Mouse (Mus musculus) adrenal gland, postnatal 10 days (tissue): Measurements from ENCODE around the gene Olfr981. TPM values are rescaled to one million over a fixed set of nuclear protein-coding genes. Genes with fewer than 3 reads are reported as not detected.
"Not testable (repeated sequence)": the region's sequence is repeated elsewhere in the genome, so short reads cannot be mapped to it uniquely, and the experiment has no call there.

ENCODE experiments used
- DNase-seq: peaks from one replicate; pipeline ENCODE4 v3.0.0; 2021; ENCODE audit warnings: mixed read lengths
- long read RNA-seq, 2 experiments: library from polyadenylated mRNA; stranded (forward); transcript quantifications; one replicate each; pipeline ENCODE4 v2.0.0; 2021
- total RNA-seq, 2 experiments: library from RNA; stranded (reverse); gene quantifications; 2 replicates each; pipeline ENCODE4 v1.2.3; 2021

The Olfr981 gene
- not detected for total RNA-seq
- long read RNA-seq, experiment 1 = 0 reads
- long read RNA-seq, experiment 2 = 0 reads

DNA sequence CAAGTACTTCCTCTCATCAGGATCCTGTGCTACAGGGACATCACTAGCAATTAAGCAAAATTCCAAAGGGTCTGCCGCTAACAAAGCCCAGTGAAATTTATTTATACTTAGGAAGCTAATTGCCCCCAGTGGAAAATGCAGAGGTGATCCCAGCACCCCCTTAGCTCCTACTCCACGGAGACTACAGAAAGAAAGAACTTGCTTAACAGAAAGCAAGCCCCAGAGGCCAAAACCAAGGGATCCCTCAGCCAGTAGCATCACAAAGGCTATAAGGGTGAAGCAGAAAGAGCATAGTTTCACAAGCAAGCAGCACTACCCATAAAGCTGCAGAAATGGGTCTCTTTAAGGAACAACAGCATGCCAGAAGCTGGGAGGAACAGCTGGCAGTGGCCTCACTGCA is at the start of gene Olfr981:
Gene Olfr981 (plus strand): TSS at position 301 of the 400 bp plus-strand sequence.
- DNase-seq = no peak

DNA sequence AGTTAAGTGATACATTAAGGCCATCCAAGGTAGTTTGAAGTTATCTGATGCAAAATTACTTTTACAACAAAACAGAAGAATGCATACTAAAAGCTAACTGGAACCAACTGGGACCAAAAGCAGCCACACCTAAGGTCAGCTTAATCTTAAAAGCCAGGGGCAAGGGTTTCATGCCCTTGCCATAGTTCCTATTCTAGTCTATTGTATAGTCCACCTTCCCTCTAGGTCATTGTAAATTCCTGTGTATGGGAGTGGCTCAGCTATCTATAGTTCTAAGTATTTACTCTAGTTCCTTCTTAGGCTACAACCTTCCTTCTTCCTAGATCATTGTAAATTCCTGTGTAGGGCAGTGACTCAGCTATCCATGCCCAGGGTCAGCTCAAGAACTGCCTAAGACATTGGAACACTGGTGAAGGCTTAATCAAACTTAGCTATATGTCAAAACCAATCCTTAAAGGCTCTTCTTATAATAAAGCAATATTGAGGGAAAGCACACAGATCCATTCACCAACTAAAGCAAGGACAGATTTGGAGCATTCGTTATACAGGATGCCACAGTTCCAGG is 44.6 kb upstream of the Olfr981 start:
- DNase-seq = not testable (repeated sequence)

DNA sequence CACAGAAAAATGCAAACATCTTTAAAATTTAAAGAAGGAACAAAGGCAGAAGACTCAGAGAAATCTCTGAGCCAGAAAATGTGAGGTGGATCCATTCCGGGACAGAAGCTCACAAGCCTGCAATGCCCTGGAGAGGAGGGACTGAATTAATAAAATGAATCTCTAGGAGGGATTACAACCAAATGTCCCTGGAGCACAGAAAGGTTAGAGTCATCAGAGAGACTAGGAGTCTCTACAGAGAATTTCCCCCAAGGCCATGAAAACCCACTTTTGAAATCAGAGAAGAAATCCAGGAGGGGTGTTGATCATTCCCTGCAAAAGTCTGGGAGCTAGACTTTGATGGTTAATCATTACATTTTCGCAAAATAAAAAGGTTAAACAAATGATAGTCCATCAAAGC is 29.5 kb upstream of the Olfr981 start, which contains the start of gene Olfr978:
Gene Olfr978 (plus strand): TSS at position 301 of the 400 bp plus-strand sequence.
- no peak for DNase-seq

DNA sequence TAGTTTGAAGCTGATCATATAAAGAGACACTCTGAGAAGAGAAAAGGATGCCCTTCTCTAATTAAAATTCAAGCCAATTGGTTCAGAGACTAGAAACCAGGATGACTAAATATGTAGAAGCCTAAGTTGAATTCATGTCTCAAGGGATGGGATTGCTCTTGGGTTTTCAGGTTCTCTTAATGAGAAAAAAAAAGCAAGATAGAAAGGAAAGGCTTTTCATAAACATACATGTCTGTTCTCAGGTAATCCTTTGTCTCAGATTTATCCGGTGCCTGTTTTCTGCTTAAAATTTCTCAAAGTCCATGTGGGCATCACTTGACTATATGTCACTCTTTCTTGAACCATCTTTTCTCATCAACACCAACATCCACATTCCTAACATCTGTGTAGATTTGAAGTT is 17.9 kb upstream of the Olfr981 start, which contains the start of gene Olfr979:
Gene Olfr979 (minus strand): TSS at position 101 of the 400 bp plus-strand sequence.
- no peak for DNase-seq

DNA sequence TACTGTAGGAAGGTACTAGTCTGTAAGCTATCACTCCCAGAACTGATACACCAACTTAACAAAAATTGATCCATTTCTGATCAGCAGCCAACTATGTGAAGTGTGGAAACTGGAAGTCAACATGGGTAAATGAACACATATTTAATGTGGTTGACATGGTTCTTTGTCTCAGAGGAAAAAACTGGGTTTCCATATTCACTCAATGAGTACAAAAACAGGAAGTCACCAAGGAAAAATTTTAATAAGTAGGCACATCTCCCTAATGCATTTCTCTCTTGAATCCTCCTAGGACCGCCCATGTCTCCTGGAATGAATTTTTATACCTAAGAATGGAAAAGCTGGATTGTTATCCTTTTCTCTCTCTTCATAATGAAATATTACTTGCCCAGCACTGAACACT is 11.8 kb upstream of the Olfr981 start, which contains the start of gene Olfr980:
Gene Olfr980 (minus strand): TSS at position 101 of the 400 bp plus-strand sequence.
- no peak for DNase-seq

DNA sequence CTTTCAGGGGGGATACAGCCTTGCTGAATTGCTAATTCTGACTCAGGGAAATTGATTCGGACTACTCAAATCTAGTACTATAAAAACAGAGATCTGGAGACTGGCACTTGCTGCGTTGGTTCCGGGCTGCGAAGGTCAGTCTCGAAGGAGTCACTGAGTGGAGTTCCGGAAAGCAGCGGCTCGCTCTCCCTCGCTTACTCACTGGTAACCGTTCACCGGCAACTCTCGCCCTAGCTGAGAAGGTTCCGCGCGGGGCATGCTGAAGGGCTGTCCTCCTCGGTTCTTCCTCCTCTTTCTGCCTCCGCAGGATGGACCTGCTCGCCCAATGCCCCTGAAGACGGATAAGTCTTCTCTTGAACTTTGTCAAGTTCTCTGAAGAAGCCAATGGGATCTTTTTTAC is 28.9 kb downstream of the Olfr981 start:
- no peak for DNase-seq

DNA sequence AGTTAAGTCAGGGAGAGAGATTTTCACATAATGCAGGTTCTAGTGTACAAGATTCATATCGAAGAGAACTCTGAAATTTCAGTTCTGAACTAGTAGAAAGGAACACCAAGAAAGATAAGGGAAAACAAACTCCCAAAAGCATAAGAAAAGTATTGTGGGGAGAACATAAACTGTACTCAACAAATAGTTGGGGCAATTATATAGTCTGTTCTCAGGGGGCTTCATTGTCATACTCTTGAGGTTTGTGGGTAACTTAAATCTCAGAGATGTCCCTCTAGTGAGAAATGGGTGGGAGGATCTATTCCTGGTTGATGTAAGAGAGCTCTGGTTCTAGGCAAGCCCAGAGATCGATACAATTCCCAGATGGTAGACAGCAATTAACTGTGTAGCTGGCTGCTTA is 52.3 kb downstream of the Olfr981 start, which contains the start of gene Olfr982:
Gene Olfr982 (plus strand): TSS at position 301 of the 400 bp plus-strand sequence.
- no peak for DNase-seq

Other genes with a start within 250 kb of the Olfr981 start
- gene Olfr968, start 238.2 kb upstream of the Olfr981 start, total RNA-seq = not detected
- gene Olfr969, start 230.5 kb upstream of the Olfr981 start, total RNA-seq = not detected
- not detected for gene Olfr970, start 212.6 kb upstream of the Olfr981 start, total RNA-seq
- not detected for gene Olfr971, start 184.6 kb upstream of the Olfr981 start, total RNA-seq
- gene Olfr972, start 155.0 kb upstream of the Olfr981 start, total RNA-seq = not detected
- not detected for gene Olfr229, start 114.1 kb upstream of the Olfr981 start, total RNA-seq
- gene Olfr974, start 84.0 kb upstream of the Olfr981 start, total RNA-seq = not detected
- not detected for gene Olfr975, start 69.4 kb upstream of the Olfr981 start, total RNA-seq
- gene Olfr976, start 60.3 kb upstream of the Olfr981 start, total RNA-seq = not detected
- gene Olfr978, start 29.4 kb upstream of the Olfr981 start, total RNA-seq = not detected
- gene Olfr979, start 18.0 kb upstream of the Olfr981 start, total RNA-seq = not detected
- not detected for gene Olfr980, start 11.9 kb upstream of the Olfr981 start, total RNA-seq
- not detected for gene Olfr982, start 52.4 kb downstream of the Olfr981 start, total RNA-seq
- not detected for gene Olfr983, start 72.1 kb downstream of the Olfr981 start, total RNA-seq
- gene Olfr984, start 92.7 kb downstream of the Olfr981 start, total RNA-seq = not detected
- gene Olfr985, start 108.7 kb downstream of the Olfr981 start, total RNA-seq = not detected
- gene Tmem225, start 126.7 kb downstream of the Olfr981 start, total RNA-seq = not detected
- gene Olfr986, start 159.5 kb downstream of the Olfr981 start, total RNA-seq = not detected
- 1 to 10 TPM; 4.3 to 4.5 TPM for gene Zfp202, start 170.9 kb downstream of the Olfr981 start, total RNA-seq
- 10 to 100 TPM in 1 of 2 experiments, 1 to 10 TPM in 1; 5.6 to 11.8 TPM for gene Scn3b, start 247.8 kb downstream of the Olfr981 start, total RNA-seq